Mouse (Mus musculus) heart, postnatal 0 days (tissue): Measurements from ENCODE around the gene Pomgnt2. TPM values are rescaled to one million over a fixed set of nuclear protein-coding genes. Genes with fewer than 3 reads are reported as not detected.
"Not testable (repeated sequence)": the region's sequence is repeated elsewhere in the genome, so short reads cannot be mapped to it uniquely, and the experiment has no call there.

Source experiments
- ATAC-seq: fragments of 200-750 bp; cut with Nextera tagmentation; 2 replicates; pipeline ENCODE4 v1.8.0; 2017; ENCODE audit warnings: low read depth, moderate number of reproducible peaks, moderate library complexity; ENCODE audit not compliant: insufficient read depth
- DNase-seq: peaks from one replicate; pipeline ENCODE4 v3.0.0-alpha.2; 2016; ENCODE audit warnings: low spot score
- H3K27ac ChIP-seq: fragments of 300-500 bp; sonication (generic); 2 replicates; pipeline ENCODE4 v1.5.1; 2014; ENCODE audit warnings: low read depth, mild to moderate bottlenecking
- H3K27me3 ChIP-seq: fragments of 300-500 bp; sonication (generic); 2 replicates; pipeline ENCODE4 v1.6.1; 2014; ENCODE audit warnings: low read length, mixed read lengths; ENCODE audit not compliant: control insufficient read depth, insufficient read depth
- H3K36me3 ChIP-seq: fragments of 300-500 bp; sonication (generic); replicated peaks from 2 replicates; pipeline ENCODE4 v1.6.1; 2014; ENCODE audit warnings: low read length, mixed read lengths; ENCODE audit not compliant: control insufficient read depth, insufficient read depth
- H3K4me1 ChIP-seq: fragments of 300-500 bp; sonication (generic); 2 replicates; pipeline ENCODE4 v1.6.1; 2014; ENCODE audit warnings: antibody characterized with exemption; ENCODE audit not compliant: control insufficient read depth, insufficient read depth
- H3K4me2 ChIP-seq: fragments of 300-500 bp; sonication (generic); 2 replicates; pipeline ENCODE4 v1.6.1; 2014; ENCODE audit warnings: low read depth, mild to moderate bottlenecking, low read length, moderate library complexity
- H3K4me3 ChIP-seq: fragments of 300-500 bp; sonication (generic); 2 replicates; pipeline ENCODE4 v1.5.1; 2014; ENCODE audit warnings: low read depth, low read length
- H3K9ac ChIP-seq: fragments of 300-500 bp; sonication (generic); replicated peaks from 2 replicates; pipeline ENCODE4 v1.6.1; 2014; ENCODE audit warnings: low read depth, low read length, mixed read lengths
- H3K9me3 ChIP-seq: fragments of 300-500 bp; sonication (generic); replicated peaks from 2 replicates; pipeline ENCODE4 v1.6.1; 2016; ENCODE audit warnings: low read length; ENCODE audit not compliant: control insufficient read depth
- CTCF ChIP-seq: IDR thresholded peaks from 2 replicates; pipeline ENCODE4 v1.5.1; 2016; ENCODE audit warnings: antibody characterized with exemption, control low read depth, low read depth
- EP300 ChIP-seq: IDR thresholded peaks from 2 replicates; pipeline ENCODE4 v1.6.1; 2016; ENCODE audit warnings: antibody characterized with exemption, low read depth
- WGBS: fragments of 180-500 bp; shearing (Covaris S2); extraction: QIAGEN DNeasy Blood & Tissue Kit; methylation state at CpG from one replicate; pipeline ENCODE4 v1.1.7; 2014; 5-methylcytosine and 5-hydroxymethylcytosine counted together
- polyA plus RNA-seq: library from polyadenylated mRNA; unstranded; fragments of >200 nt; fragmentation: Nextera tagmentation; extraction: Ambion mirVana; gene quantifications from 2 replicates; pipeline ENCODE4 v1.2.1, GENCODE M21; 2015
- total RNA-seq: library from RNA; depleted of rRNA; stranded (reverse); fragments of >200 nt; gene quantifications from 2 replicates; pipeline ENCODE4 v1.2.3, GENCODE M21; 2014; ENCODE audit warnings: low replicate concordance

Gene Pomgnt2
- total and polyA plus RNA-seq, 2 experiments from 2014 or later: 6.9 to 14.2 TPM

DNA sequence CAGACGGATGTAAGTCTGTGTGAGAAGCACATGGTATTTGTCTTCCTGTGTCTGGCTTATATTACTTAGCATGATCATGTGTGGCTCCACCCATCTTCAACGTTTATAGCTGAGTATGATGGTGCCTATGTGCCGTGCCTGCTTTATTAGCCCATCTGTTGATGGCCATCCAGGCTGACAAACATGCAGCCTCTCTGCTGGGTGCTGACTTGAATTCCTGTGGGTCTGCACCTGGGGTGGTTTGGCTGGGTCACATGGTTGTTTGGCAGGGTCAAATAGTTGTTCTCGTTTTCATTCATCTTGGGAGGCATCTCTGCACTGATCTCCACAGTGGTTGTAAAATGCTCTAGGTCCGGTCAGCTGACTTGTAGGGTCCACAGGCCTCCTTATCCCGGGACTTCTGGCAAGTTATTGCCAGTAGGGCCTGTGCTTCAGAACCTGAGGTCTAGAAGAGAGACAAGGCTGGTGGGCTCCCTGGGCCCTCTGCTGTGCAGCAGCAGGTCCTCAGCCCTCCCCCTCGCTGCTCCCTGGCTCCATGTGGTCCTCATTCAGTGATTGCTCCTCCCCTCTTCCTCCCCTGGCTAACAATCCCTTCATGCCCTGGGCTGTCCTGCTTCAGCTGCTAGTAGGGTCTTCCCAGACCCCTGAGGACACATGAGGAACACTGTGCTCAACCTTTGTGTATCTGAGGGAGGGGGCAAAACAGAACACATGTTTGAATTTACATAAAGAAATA, 29.1 kb upstream of the Pomgnt2 start:
- Histone ChIP-seq H3K9me3 (no peaks in the 10 kb centered on the region), H3K27ac (peak overlapping the region; percentile 95; the same call in 1 of the 2 replicates), H3K27me3 (no peaks in the 10 kb centered on the region), H3K4me2 (no peak overlapping the region), H3K4me1 (peaks cover 49% of the 10 kb centered on the region), H3K36me3 (no peaks in the 10 kb centered on the region), H3K4me3 (no peak overlapping the region), H3K9ac (no peak overlapping the region)
- DNase-seq (no peak), ATAC-seq (no peak)
- TF ChIP-seq EP300: no peak
- no peak for TF ChIP-seq CTCF
- WGBS: 73% methylated on average over 7 of the region's 7 CpGs

DNA sequence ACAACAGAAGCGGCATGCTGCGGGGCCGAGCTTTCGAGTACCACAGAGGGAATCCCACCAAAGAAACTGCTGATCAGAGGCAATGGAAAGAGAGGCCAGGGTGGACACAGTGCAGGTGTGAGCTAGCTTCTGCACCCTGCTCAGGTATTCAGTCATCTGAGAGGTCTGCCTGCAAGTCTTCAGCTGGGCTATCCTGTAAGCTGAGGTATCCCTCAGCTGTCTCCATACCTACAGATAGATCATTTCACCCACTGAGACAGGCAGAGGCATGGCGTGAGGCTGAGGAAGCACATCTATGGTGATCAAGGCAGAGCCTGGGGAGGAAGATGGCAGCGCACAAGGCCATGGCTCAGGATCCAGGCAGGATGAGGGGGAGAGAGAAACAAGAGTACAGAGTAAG, 27.5 kb upstream of the Pomgnt2 start:
- Histone ChIP-seq H3K36me3 (no peaks in the 10 kb centered on the region), H3K4me3 (no peak overlapping the region), H3K9me3 (no peaks in the 10 kb centered on the region), H3K4me2 (no peak overlapping the region), H3K9ac (no peak overlapping the region), H3K4me1 (peaks cover 43% of the 10 kb centered on the region), H3K27ac (peak overlapping the region; percentile 85; the same call in 1 of the 2 replicates), H3K27me3 (no peaks in the 10 kb centered on the region)
- 91% methylated on average over 6 of the region's 6 CpGs for WGBS
- no peak for ATAC-seq
- DNase-seq: no peak
- TF ChIP-seq CTCF (no peak), EP300 (no peak)

DNA sequence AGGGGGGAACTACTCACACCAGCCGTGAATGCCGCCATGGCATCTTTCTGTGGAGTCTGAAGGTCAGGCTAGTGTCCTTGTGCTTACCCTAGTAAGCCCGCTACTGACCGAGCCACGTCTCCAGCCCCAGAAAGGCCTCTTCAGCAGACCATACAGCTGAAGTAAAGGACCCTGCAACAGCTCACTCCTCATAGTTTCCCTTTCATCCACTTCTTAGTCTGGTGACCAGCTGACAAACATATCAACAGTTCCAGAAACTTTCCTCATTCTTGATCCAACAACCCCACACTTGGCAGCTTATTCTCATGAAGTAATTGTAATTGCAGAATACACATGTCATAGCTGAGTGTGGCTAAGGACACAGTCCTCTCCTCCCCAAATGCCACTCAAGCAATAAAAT, 27.0 kb upstream of the Pomgnt2 start:
- no peaks in the 10 kb centered on the region for H3K27me3 ChIP-seq
- H3K4me2 ChIP-seq: no peak overlapping the region
- H3K27ac ChIP-seq: peak overlapping the region; percentile 85
- no peak overlapping the region for H3K9ac ChIP-seq
- DNase-seq (no peak), ATAC-seq (no peak)
- no peaks in the 10 kb centered on the region for H3K36me3 ChIP-seq
- TF ChIP-seq CTCF (no peak), EP300 (no peak)
- H3K4me1 ChIP-seq: peaks cover 40% of the 10 kb centered on the region
- H3K9me3 ChIP-seq: no peaks in the 10 kb centered on the region
- WGBS: 45% methylated on average over 5 of the region's 5 CpGs
- H3K4me3 ChIP-seq: no peak overlapping the region

DNA sequence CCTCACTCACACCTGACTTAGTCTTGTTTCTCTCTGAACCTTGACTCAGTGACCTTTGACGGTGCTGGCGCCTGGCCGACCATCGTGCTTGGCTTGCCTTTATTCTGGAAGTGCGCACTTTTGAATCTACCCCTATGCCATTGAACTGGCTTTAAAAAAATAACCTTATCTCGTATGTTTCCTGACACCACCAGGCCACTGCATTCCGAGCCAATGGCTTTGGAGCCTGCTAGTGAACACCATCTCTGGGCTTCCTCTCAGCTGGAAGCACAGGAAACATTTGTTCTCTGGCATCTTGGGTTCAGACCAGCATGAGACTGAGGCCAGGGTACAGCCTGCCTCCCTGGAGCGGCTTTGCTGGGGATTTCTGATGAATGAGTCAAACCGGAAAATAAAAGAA, 25.9 kb upstream of the Pomgnt2 start:
- TF ChIP-seq CTCF: no peak
- peak; percentile 99 for TF ChIP-seq EP300
- peaks cover 29% of the 10 kb centered on the region for H3K4me1 ChIP-seq
- WGBS: 40% methylated on average over 9 of the region's 9 CpGs
- peak overlapping the region; percentile 85 for H3K27ac ChIP-seq
- H3K4me2 ChIP-seq: no peak overlapping the region
- no peaks in the 10 kb centered on the region for H3K27me3 ChIP-seq
- DNase-seq: peak; percentile 89
- H3K4me3 ChIP-seq: no peak overlapping the region
- ATAC-seq: peak; percentile 58
- no peaks in the 10 kb centered on the region for H3K9me3 ChIP-seq
- no peak overlapping the region for H3K9ac ChIP-seq
- H3K36me3 ChIP-seq: no peaks in the 10 kb centered on the region

DNA sequence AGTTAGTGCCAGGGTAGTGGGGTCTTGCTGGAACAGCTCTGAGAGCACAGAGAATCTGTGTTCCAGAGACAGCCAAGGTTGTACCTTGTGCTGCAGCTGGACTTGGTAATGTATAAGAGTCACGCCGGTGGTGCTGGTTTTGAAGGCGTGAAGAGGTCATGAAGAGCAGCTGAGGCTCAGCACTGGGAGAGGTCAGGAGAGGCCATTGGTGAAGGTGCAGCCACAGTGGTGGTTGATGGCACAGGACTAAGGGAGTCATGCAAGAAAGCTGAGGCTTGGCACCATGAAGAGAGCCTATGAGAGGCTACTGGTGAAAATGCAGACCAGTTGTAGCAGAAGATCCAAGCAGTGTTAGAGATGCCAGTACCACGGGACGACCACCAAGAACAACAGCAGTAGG, 24.7 kb upstream of the Pomgnt2 start:
- Histone ChIP-seq H3K9me3 (no peaks in the 10 kb centered on the region), H3K36me3 (no peaks in the 10 kb centered on the region), H3K4me2 (no peak overlapping the region), H3K9ac (no peak overlapping the region), H3K4me1 (peaks cover 17% of the 10 kb centered on the region), H3K27ac (0 out of 2 replicates have a peak overlapping the region, but pooled peaks have one; percentile 11), H3K4me3 (no peak overlapping the region), H3K27me3 (no peaks in the 10 kb centered on the region)
- TF ChIP-seq EP300 (no peak), CTCF (no peak)
- WGBS: 94% methylated on average over 5 of the region's 5 CpGs
- DNase-seq (no peak), ATAC-seq (no peak)

DNA sequence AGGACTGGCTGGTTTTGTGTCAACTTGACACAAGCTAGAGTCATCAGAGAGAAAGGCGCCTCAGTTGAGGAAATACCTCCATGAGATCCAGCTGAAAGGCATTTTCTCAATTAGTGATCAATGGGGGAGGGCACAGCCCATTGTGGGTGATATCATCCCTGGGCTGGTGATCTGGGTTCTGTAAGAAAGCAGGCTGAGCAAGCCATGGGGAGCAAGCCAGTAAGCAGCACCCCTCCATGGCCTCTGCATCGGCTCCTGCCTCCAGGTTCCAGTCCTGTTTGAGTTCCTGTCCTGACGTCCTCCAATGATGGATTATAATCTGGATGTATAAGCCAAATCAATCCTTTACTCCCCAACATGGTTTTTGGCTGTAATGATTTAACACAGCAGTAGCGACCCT, 24.3 kb upstream of the Pomgnt2 start:
- ATAC-seq, H3K36me3 ChIP-seq, DNase-seq, H3K4me2 ChIP-seq, H3K27me3 ChIP-seq, H3K9ac ChIP-seq, H3K9me3 ChIP-seq, H3K4me3 ChIP-seq, H3K27ac ChIP-seq: not testable (repeated sequence)
- 92% methylated on average over 4 of the region's 4 CpGs for WGBS
- H3K4me1 ChIP-seq: peaks cover 17% of the 10 kb centered on the region
